Mouse (Mus musculus) CH12.LX (cell line): ENCODE results near the gene Oxct1.

Experiments used
- E2F4 ChIP-seq: IDR thresholded peaks from 2 replicates; pipeline ENCODE4 v1.6.1; 2011; ENCODE audit warnings: low read depth, low read length, improper control_type of control experiment; ENCODE audit not compliant: insufficient replicate concordance
- KAT2A ChIP-seq: IDR thresholded peaks from 2 replicates; pipeline ENCODE4 v1.6.1; 2012; ENCODE audit warnings: low read length, improper control_type of control experiment, inconsistent platforms; ENCODE audit not compliant: insufficient replicate concordance
- POLR2A ChIP-seq: IDR thresholded peaks from 2 replicates; pipeline ENCODE4 v1.6.1; 2011; ENCODE audit warnings: low read depth, mild to moderate bottlenecking, improper control_type of control experiment, low read length
- ZC3H11A ChIP-seq: IDR thresholded peaks from 2 replicates; pipeline ENCODE4 v1.6.1; 2012; ENCODE audit warnings: low read depth, mild to moderate bottlenecking, inconsistent platforms, low read length, improper control_type of control experiment

DNA sequence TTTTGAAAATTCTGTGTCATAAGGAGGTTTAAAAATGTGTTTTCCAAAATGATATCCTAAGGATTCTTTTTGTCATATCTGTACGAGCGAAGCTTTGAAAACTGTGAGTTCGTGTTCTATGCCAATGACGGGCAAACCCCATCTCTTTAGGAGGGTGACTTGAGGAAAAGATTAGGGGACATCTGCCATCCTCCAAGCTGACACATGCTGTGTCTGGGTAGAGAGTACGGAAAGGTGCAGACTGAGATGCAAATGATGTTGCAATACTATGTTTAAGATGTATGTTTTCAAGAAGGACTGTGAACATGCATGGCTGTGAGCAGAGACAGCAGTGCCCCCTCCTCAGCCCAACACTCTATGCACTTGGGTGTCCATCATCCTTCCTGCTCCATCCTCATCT lies 38.5 kb downstream of the Oxct1 start:
- no peak for TF ChIP-seq ZC3H11A
- no peak for TF ChIP-seq E2F4
- no peak for TF ChIP-seq POLR2A
- TF ChIP-seq KAT2A, result no peak
